Mouse (Mus musculus) CH12.LX (cell line): Measurements from ENCODE around the gene Ppp6r3.

Experiments
- CTCF ChIP-seq, 2 experiments: IDR thresholded peaks in 1 of 2; conservative IDR thresholded peaks in 1 of 2; 2 replicates each; pipeline ENCODE4 v1.5.1; 2011 to 2012; ENCODE audit warnings: low read depth in 2 of 2, low read length in 2 of 2, improper control_type of control experiment in 1 of 2, inconsistent platforms in 1 of 2, mild to moderate bottlenecking in 1 of 2, moderate library complexity in 1 of 2
- GABPA ChIP-seq: IDR thresholded peaks from 2 replicates; pipeline ENCODE4 v1.6.1; 2012; ENCODE audit warnings: low read depth, low read length, improper control_type of control experiment, inconsistent platforms; ENCODE audit not compliant: insufficient replicate concordance

- no peak for TF ChIP-seq GABPA
- TF ChIP-seq CTCF (conservative IDR thresholded peaks at IDR 0.05 in 1 of 2, IDR thresholded peaks at IDR 0.05 in 1 of 2; ENCODE audit: low read depth in 2 of 2, low read length in 2 of 2): no peak
Observed at GRCm38 (mm10) chr19:3476996-3477395, 98.6 kb downstream of the Ppp6r3 start.
